Mouse (Mus musculus) stomach, postnatal 0 days (tissue): ENCODE results near the gene Nccrp1. TPM values are rescaled to one million over a fixed set of nuclear protein-coding genes. Genes with fewer than 3 reads are reported as not detected.

Experiments used
- ATAC-seq: fragments of 200-750 bp; cut with Nextera tagmentation; 2 replicates; pipeline ENCODE4 v1.8.0; 2017; ENCODE audit not compliant: low FRiP score, low TSS enrichment
- DNase-seq: peaks from one replicate; pipeline ENCODE4 v3.0.0-alpha.2; 2016; ENCODE audit warnings: low spot score
- H3K27ac ChIP-seq: fragments of 300-500 bp; sonication (generic); replicated peaks from 2 replicates; pipeline ENCODE4 v1.5.1; 2014; ENCODE audit warnings: mild to moderate bottlenecking, control low read depth
- H3K27me3 ChIP-seq: fragments of 300-500 bp; sonication (generic); 2 replicates; pipeline ENCODE4 v1.6.1; 2014; ENCODE audit warnings: low read length; ENCODE audit not compliant: control insufficient read depth, insufficient read depth
- H3K36me3 ChIP-seq: fragments of 300-500 bp; sonication (generic); 2 replicates; pipeline ENCODE4 v1.6.1; 2014; ENCODE audit warnings: low read length, mixed read lengths; ENCODE audit not compliant: control insufficient read depth, insufficient read depth
- H3K4me1 ChIP-seq: fragments of 300-500 bp; sonication (generic); replicated peaks from 2 replicates; pipeline ENCODE4 v1.6.1; 2014; ENCODE audit warnings: antibody characterized with exemption; ENCODE audit not compliant: control insufficient read depth, insufficient read depth
- H3K4me2 ChIP-seq: fragments of 300-500 bp; sonication (generic); replicated peaks from 2 replicates; pipeline ENCODE4 v1.6.1; 2014; ENCODE audit warnings: low read depth, mild to moderate bottlenecking, control low read depth, moderate library complexity
- H3K4me3 ChIP-seq: fragments of 300-500 bp; sonication (generic); 2 replicates; pipeline ENCODE4 v1.5.1; 2014; ENCODE audit warnings: low read depth, low read length, control low read depth
- H3K9ac ChIP-seq: fragments of 300-500 bp; sonication (generic); 2 replicates; pipeline ENCODE4 v1.6.1; 2014; ENCODE audit warnings: mild to moderate bottlenecking, low read length, control low read depth, mixed read lengths
- H3K9me3 ChIP-seq: fragments of 300-500 bp; sonication (generic); 2 replicates; pipeline ENCODE4 v1.6.1; 2016; ENCODE audit warnings: low read length; ENCODE audit not compliant: control insufficient read depth
- CTCF ChIP-seq: IDR thresholded peaks from 2 replicates; pipeline ENCODE4 v1.5.1; 2016; ENCODE audit warnings: antibody characterized with exemption, low read depth, mild to moderate bottlenecking, moderate library complexity
- EP300 ChIP-seq: optimal IDR thresholded peaks from 2 replicates; pipeline ENCODE3; 2016; ENCODE audit warnings: antibody characterized with exemption
- WGBS: fragments of 180-500 bp; shearing (Covaris S2); extraction: QIAGEN DNeasy Blood & Tissue Kit; methylation state at CpG from one replicate; pipeline ENCODE4 v1.1.7; 2014; 5-methylcytosine and 5-hydroxymethylcytosine counted together
- polyA plus RNA-seq: library from polyadenylated mRNA; unstranded; fragments of >200 nt; fragmentation: Nextera tagmentation; extraction: Ambion mirVana; gene quantifications from 2 replicates; pipeline ENCODE4 v1.2.1, GENCODE M21; 2015

The Nccrp1 gene
- 20.1 and 27.2 TPM in 2 replicates for polyA plus RNA-seq

- H3K9ac ChIP-seq, result peak within 1 kb of the TSS; percentile 35
- WGBS, result 9% methylated on average over 5 of the region's 5 CpGs
These were observed at the start of gene Nccrp1 for GRCm38 (mm10) chr7:28547154-28547553. Nccrp1 (minus strand) TSS chr7:28547254.

GRCm38 (mm10) chr7:28595751-28596435 lies 48.8 kb upstream of the Nccrp1 start:
- Histone ChIP-seq H3K27ac (peak overlapping the region; percentile 90), H3K9me3 (no peaks in the 10 kb centered on the region), H3K36me3 (no peaks in the 10 kb centered on the region; the same call in 1 of the 2 replicates), H3K27me3 (no peaks in the 10 kb centered on the region), H3K9ac (0 out of 2 replicates have a peak overlapping the region, but pooled peaks have one; percentile 13), H3K4me2 (peak overlapping the region; percentile 83), H3K4me1 (0 out of 2 replicates have a peak, but pooled peaks cover 10% of the 10 kb centered on the region), H3K4me3 (peak overlapping the region; percentile 67; the same call in 1 of the 2 replicates)
- 59% methylated on average over 8 of the region's 8 CpGs for WGBS
- DNase-seq (no peak), ATAC-seq (peak; percentile 3; the same call in 1 of the 2 replicates)
- no peak for TF ChIP-seq EP300
- TF ChIP-seq CTCF, result no peak

More at GRCm38 (mm10) chr7:28547154-28547553, at the start of gene Nccrp1:
- no peak for TF ChIP-seq CTCF
- no peak for TF ChIP-seq EP300
- ATAC-seq (no peak), DNase-seq (no peak)
- H3K4me2 ChIP-seq, result peak within 1 kb of the TSS; percentile 39
- peak within 1 kb of the TSS; percentile 77 for H3K27ac ChIP-seq
- H3K36me3 ChIP-seq, result no peaks in the 10 kb centered on the region
- H3K9me3 ChIP-seq, result no peaks in the 10 kb centered on the region
- no peaks in the 10 kb centered on the region; the same call in 1 of the 2 replicates for H3K27me3 ChIP-seq
- H3K4me1 ChIP-seq, result 0 out of 2 replicates have a peak, but pooled peaks cover 2% of the 10 kb centered on the region
- peak within 1 kb of the TSS; percentile 22 for H3K4me3 ChIP-seq

GRCm38 (mm10) chr7:28593206-28594111 lies 46.4 kb upstream of the Nccrp1 start:
- Histone ChIP-seq H3K9me3 (no peaks in the 10 kb centered on the region), H3K4me3 (no peak overlapping the region), H3K36me3 (no peaks in the 10 kb centered on the region; the same call in 1 of the 2 replicates), H3K27me3 (no peaks in the 10 kb centered on the region), H3K4me2 (no peak overlapping the region; the same call in 1 of the 2 replicates), H3K9ac (no peak overlapping the region; the same call in 1 of the 2 replicates), H3K4me1 (0 out of 2 replicates have a peak, but pooled peaks cover 10% of the 10 kb centered on the region), H3K27ac (peak overlapping the region; percentile 24; the same call in 1 of the 2 replicates)
- 42% methylated on average over 14 of the region's 14 CpGs for WGBS
- DNase-seq (no peak), ATAC-seq (no peak)
- TF ChIP-seq EP300, result no peak
- no peak for TF ChIP-seq CTCF

- no peak for TF ChIP-seq EP300
- no peak for TF ChIP-seq CTCF
- H3K4me2 ChIP-seq, result no peak overlapping the region
- WGBS, result 81% methylated on average over 1 of the region's 1 CpGs
These were observed 44.8 kb upstream of the Nccrp1 start for GRCm38 (mm10) chr7:28591862-28592261.

GRCm38 (mm10) chr7:28587644-28588043 lies 40.6 kb upstream of the Nccrp1 start:
- no peak overlapping the region; the same call in 1 of the 2 replicates for H3K27ac ChIP-seq
- DNase-seq (no peak), ATAC-seq (no peak)
- no peaks in the 10 kb centered on the region for H3K9me3 ChIP-seq
- TF ChIP-seq EP300 (no peak), CTCF (no peak)
- H3K4me2 ChIP-seq, result no peak overlapping the region
- H3K27me3 ChIP-seq, result no peaks in the 10 kb centered on the region
- peaks cover 18% of the 10 kb centered on the region for H3K4me1 ChIP-seq
- no peaks in the 10 kb centered on the region for H3K36me3 ChIP-seq
- H3K9ac ChIP-seq, result peak overlapping the region; percentile 31
- H3K4me3 ChIP-seq, result no peak overlapping the region

More at GRCm38 (mm10) chr7:28591862-28592261, 44.8 kb upstream of the Nccrp1 start:
- ATAC-seq (no peak), DNase-seq (no peak)
- no peak overlapping the region for H3K4me3 ChIP-seq
- H3K27ac ChIP-seq, result peak overlapping the region; percentile 49; the same call in 1 of the 2 replicates
- H3K9me3 ChIP-seq, result no peaks in the 10 kb centered on the region
- H3K9ac ChIP-seq, result no peak overlapping the region
- no peaks in the 10 kb centered on the region for H3K27me3 ChIP-seq
- no peaks in the 10 kb centered on the region; the same call in 1 of the 2 replicates for H3K36me3 ChIP-seq
- peaks cover 20% of the 10 kb centered on the region; the same call in 1 of the 2 replicates for H3K4me1 ChIP-seq
